Mouse (Mus musculus) erythroblast, embryonic 14.5 days (primary cell): Measurements from ENCODE around the gene Fign. TPM values are rescaled to one million over a fixed set of nuclear protein-coding genes. Genes with fewer than 3 reads are reported as not detected.

Experiments
- H3K27me3 ChIP-seq: 2 replicates; pipeline ENCODE4 v1.6.1; 2012; ENCODE audit warnings: inconsistent platforms; ENCODE audit not compliant: control insufficient read depth
- H3K36me3 ChIP-seq: 2 replicates; pipeline ENCODE4 v1.6.1; 2012; ENCODE audit warnings: mild to moderate bottlenecking, inconsistent platforms; ENCODE audit not compliant: control insufficient read depth
- H3K4me1 ChIP-seq: 2 replicates; pipeline ENCODE4 v1.6.1; 2012; ENCODE audit warnings: inconsistent platforms; ENCODE audit not compliant: control insufficient read depth
- H3K4me3 ChIP-seq: replicated peaks from 2 replicates; pipeline ENCODE3; 2012; ENCODE audit warnings: moderate library complexity, mild to moderate bottlenecking, inconsistent platforms
- H3K9me3 ChIP-seq: 2 replicates; pipeline ENCODE4 v1.6.1; 2012; ENCODE audit warnings: low read length, inconsistent platforms, mixed read lengths; ENCODE audit not compliant: control insufficient read depth
- GATA1 ChIP-seq: IDR thresholded peaks from 2 replicates; pipeline ENCODE4 v1.6.1; 2012; ENCODE audit warnings: low read length, inconsistent platforms, mixed read lengths
- TAL1 ChIP-seq: IDR thresholded peaks from 3 replicates; pipeline ENCODE4 v1.6.1; 2012; ENCODE audit warnings: low read length, inconsistent platforms, mixed read lengths
- polyA plus RNA-seq: library from polyadenylated mRNA; stranded (reverse); fragments of >175 nt; gene quantifications from 2 replicates; pipeline ENCODE4 v1.2.3, GENCODE M21; 2012

Fign gene
- polyA plus RNA-seq, 1 experiment = not detected

- no peaks in the 10 kb centered on the region for H3K9me3 ChIP-seq
- TF ChIP-seq GATA1 (no peak), TAL1 (no peak)
Observed at GRCm38 (mm10) chr2:64072158-64072557, 25.7 kb downstream of the Fign start.

GRCm38 (mm10) chr2:64069950-64070695 lies 27.7 kb downstream of the Fign start:
- no peaks in the 10 kb centered on the region for H3K4me1 ChIP-seq
- no peak for TF ChIP-seq TAL1
- no peak for TF ChIP-seq GATA1
- H3K9me3 ChIP-seq = no peaks in the 10 kb centered on the region
- H3K4me3 ChIP-seq = no peak overlapping the region
- no peaks in the 10 kb centered on the region for H3K27me3 ChIP-seq
- H3K36me3 ChIP-seq = no peaks in the 10 kb centered on the region

More at GRCm38 (mm10) chr2:64072158-64072557, 25.7 kb downstream of the Fign start:
- H3K36me3 ChIP-seq = no peaks in the 10 kb centered on the region
- H3K4me3 ChIP-seq = no peak overlapping the region
- H3K4me1 ChIP-seq = no peaks in the 10 kb centered on the region
- H3K27me3 ChIP-seq = no peaks in the 10 kb centered on the region

GRCm38 (mm10) chr2:64065511-64065910 lies 32.3 kb downstream of the Fign start:
- Histone ChIP-seq H3K27me3 (no peaks in the 10 kb centered on the region), H3K36me3 (no peaks in the 10 kb centered on the region), H3K4me3 (no peak overlapping the region), H3K9me3 (no peaks in the 10 kb centered on the region), H3K4me1 (no peaks in the 10 kb centered on the region)
- no peak for TF ChIP-seq GATA1
- no peak for TF ChIP-seq TAL1

- no peaks in the 10 kb centered on the region for H3K4me1 ChIP-seq
- H3K4me3 ChIP-seq = no peak overlapping the region
- no peaks in the 10 kb centered on the region for H3K36me3 ChIP-seq
- H3K9me3 ChIP-seq = no peaks in the 10 kb centered on the region
- H3K27me3 ChIP-seq = no peaks in the 10 kb centered on the region
- no peak for TF ChIP-seq TAL1
- no peak for TF ChIP-seq GATA1
Observed at GRCm38 (mm10) chr2:64059477-64059876, 38.4 kb downstream of the Fign start.

GRCm38 (mm10) chr2:64048142-64048541 lies 49.7 kb downstream of the Fign start:
- no peaks in the 10 kb centered on the region for H3K27me3 ChIP-seq
- no peaks in the 10 kb centered on the region for H3K36me3 ChIP-seq
- no peaks in the 10 kb centered on the region for H3K4me1 ChIP-seq
- no peaks in the 10 kb centered on the region for H3K9me3 ChIP-seq
- no peak for TF ChIP-seq TAL1
- no peak for TF ChIP-seq GATA1
- H3K4me3 ChIP-seq = no peak overlapping the region

GRCm38 (mm10) chr2:64043099-64043498 lies 54.7 kb downstream of the Fign start:
- H3K4me3 ChIP-seq = no peak overlapping the region
- no peaks in the 10 kb centered on the region for H3K9me3 ChIP-seq
- no peak for TF ChIP-seq TAL1
- H3K4me1 ChIP-seq = no peaks in the 10 kb centered on the region
- H3K36me3 ChIP-seq = no peaks in the 10 kb centered on the region
- H3K27me3 ChIP-seq = no peaks in the 10 kb centered on the region

- Histone ChIP-seq H3K36me3 (no peaks in the 10 kb centered on the region), H3K9me3 (no peaks in the 10 kb centered on the region), H3K27me3 (no peaks in the 10 kb centered on the region), H3K4me3 (no peak overlapping the region), H3K4me1 (no peaks in the 10 kb centered on the region)
- TF ChIP-seq TAL1 (no peak), GATA1 (no peak)
Observed at GRCm38 (mm10) chr2:64035393-64035792, 62.4 kb downstream of the Fign start.

GRCm38 (mm10) chr2:64033871-64034270 lies 64.0 kb downstream of the Fign start:
- H3K4me3 ChIP-seq = no peak overlapping the region
- H3K4me1 ChIP-seq = no peaks in the 10 kb centered on the region
- TF ChIP-seq TAL1 = no peak
- no peak for TF ChIP-seq GATA1
- no peaks in the 10 kb centered on the region for H3K36me3 ChIP-seq
- no peaks in the 10 kb centered on the region for H3K27me3 ChIP-seq
- H3K9me3 ChIP-seq = no peaks in the 10 kb centered on the region; the same call in 1 of the 2 replicates

- H3K27me3 ChIP-seq = no peaks in the 10 kb centered on the region
- no peaks in the 10 kb centered on the region for H3K36me3 ChIP-seq
- TF ChIP-seq GATA1 = no peak
- no peak for TF ChIP-seq TAL1
- H3K9me3 ChIP-seq = no peaks in the 10 kb centered on the region; the same call in 1 of the 2 replicates
- H3K4me3 ChIP-seq = no peak overlapping the region
- no peaks in the 10 kb centered on the region for H3K4me1 ChIP-seq
Observed at GRCm38 (mm10) chr2:64025961-64026360, 71.9 kb downstream of the Fign start.
